Mouse (Mus musculus) thymus, adult 2 months (tissue): ENCODE measurements around the gene Spats2l. TPM values are rescaled to one million over a fixed set of nuclear protein-coding genes. Genes with fewer than 3 reads are reported as not detected.
A peak's percentile ranks its signal among the peaks of the same experiment; 100 is the strongest.

Experiments
- DNase-seq: peaks from one replicate; pipeline ENCODE4 v3.0.0; 2021
- H3K27ac ChIP-seq: fragments of 200-500 bp; 2 replicates; pipeline ENCODE4 v1.5.1; 2012; ENCODE audit warnings: low read length, control low read depth; ENCODE audit not compliant: control insufficient read depth, insufficient read depth
- H3K27me3 ChIP-seq: fragments of 200-500 bp; 2 replicates; pipeline ENCODE4 v1.6.1; 2012; ENCODE audit warnings: mild to moderate bottlenecking, low read length, moderate library complexity, mixed read lengths; ENCODE audit not compliant: control insufficient read depth, insufficient read depth
- H3K36me3 ChIP-seq: fragments of 200-500 bp; 2 replicates; pipeline ENCODE4 v1.6.1; 2012; ENCODE audit warnings: mild to moderate bottlenecking, low read length, moderate library complexity; ENCODE audit not compliant: control insufficient read depth, insufficient read depth
- H3K4me1 ChIP-seq: fragments of 200-500 bp; replicated peaks from 2 replicates; pipeline ENCODE4 v1.6.1; 2012; ENCODE audit warnings: low read length; ENCODE audit not compliant: control insufficient read depth, insufficient read depth
- H3K4me3 ChIP-seq: fragments of 200-500 bp; 2 replicates; pipeline ENCODE4 v1.5.1; 2012; ENCODE audit warnings: mild to moderate bottlenecking, low read length, control low read depth, moderate library complexity; ENCODE audit not compliant: control insufficient read depth, insufficient read depth
- CTCF ChIP-seq: fragments of 200-500 bp; IDR thresholded peaks from 2 replicates; pipeline ENCODE4 v1.5.1; 2012; ENCODE audit warnings: mild to moderate bottlenecking, control low read depth, low read length, moderate library complexity, borderline replicate concordance; ENCODE audit not compliant: control insufficient read depth, poor library complexity, insufficient read depth; ENCODE audit errors: extremely low read depth
- POLR2A ChIP-seq: fragments of 200-500 bp; IDR thresholded peaks from 2 replicates; pipeline ENCODE4 v1.6.1; 2012; ENCODE audit warnings: mild to moderate bottlenecking, low read length, control low read depth, moderate library complexity; ENCODE audit not compliant: control insufficient read depth, poor library complexity, insufficient read depth; ENCODE audit errors: extremely low read depth
- WGBS: fragments of 180-500 bp; shearing (Covaris S2); methylation state at CpG from one replicate; pipeline ENCODE4 v1.1.7; 2018; 5-methylcytosine and 5-hydroxymethylcytosine counted together
- polyA plus RNA-seq: library from polyadenylated mRNA; depleted of rRNA; stranded (reverse); fragments of >200 nt; gene quantifications from 2 replicates; pipeline ENCODE4 v1.2.3, GENCODE M21; 2012

Spats2l gene
- polyA plus RNA-seq, 1 experiment: 6.1 TPM

DNA sequence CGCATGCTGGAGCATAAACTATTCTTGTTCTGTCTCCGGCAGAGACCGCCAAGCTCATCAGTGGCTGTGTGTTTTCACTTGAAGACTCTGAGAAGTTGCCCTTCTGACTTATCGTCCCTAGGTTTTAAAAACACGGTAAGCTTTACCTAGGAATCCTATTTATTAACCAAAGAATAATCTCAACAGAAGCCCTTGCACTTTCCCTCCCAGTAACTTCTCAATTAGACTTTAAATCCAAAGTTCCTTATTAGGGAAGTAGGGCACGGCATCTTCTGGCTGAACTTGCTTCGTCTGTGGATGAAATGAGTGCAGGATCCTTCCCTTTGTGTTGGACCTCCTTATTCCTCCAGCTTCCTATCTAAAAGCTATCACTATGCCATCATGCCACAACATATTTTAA is 7.6 kb upstream of the Spats2l start:
- TF ChIP-seq CTCF (no peak), POLR2A (no peak)
- DNase-seq: no peak
- Histone ChIP-seq H3K27me3 (no peaks in the 10 kb centered on the region; the same call in 1 of the 2 replicates), H3K4me1 (no peaks in the 10 kb centered on the region), H3K27ac (no peak overlapping the region), H3K36me3 (no peaks in the 10 kb centered on the region), H3K4me3 (no peak overlapping the region)
- 94% methylated on average over 7 of the region's 7 CpGs for WGBS

- peaks cover 11% of the 10 kb centered on the region; the same call in 1 of the 2 replicates for H3K27me3 ChIP-seq
- H3K4me1 ChIP-seq: peaks cover 8% of the 10 kb centered on the region
- H3K36me3 ChIP-seq: no peaks in the 10 kb centered on the region
- no peak for TF ChIP-seq CTCF
- TF ChIP-seq POLR2A: no peak
- H3K27ac ChIP-seq: no peak overlapping the region
- no peak for DNase-seq
- WGBS: 92% methylated on average over 5 of the region's 5 CpGs
- H3K4me3 ChIP-seq: no peak overlapping the region
These were observed 636 bp upstream of the Spats2l start for GRCm38 (mm10) chr1:57773326-57773725.

DNA sequence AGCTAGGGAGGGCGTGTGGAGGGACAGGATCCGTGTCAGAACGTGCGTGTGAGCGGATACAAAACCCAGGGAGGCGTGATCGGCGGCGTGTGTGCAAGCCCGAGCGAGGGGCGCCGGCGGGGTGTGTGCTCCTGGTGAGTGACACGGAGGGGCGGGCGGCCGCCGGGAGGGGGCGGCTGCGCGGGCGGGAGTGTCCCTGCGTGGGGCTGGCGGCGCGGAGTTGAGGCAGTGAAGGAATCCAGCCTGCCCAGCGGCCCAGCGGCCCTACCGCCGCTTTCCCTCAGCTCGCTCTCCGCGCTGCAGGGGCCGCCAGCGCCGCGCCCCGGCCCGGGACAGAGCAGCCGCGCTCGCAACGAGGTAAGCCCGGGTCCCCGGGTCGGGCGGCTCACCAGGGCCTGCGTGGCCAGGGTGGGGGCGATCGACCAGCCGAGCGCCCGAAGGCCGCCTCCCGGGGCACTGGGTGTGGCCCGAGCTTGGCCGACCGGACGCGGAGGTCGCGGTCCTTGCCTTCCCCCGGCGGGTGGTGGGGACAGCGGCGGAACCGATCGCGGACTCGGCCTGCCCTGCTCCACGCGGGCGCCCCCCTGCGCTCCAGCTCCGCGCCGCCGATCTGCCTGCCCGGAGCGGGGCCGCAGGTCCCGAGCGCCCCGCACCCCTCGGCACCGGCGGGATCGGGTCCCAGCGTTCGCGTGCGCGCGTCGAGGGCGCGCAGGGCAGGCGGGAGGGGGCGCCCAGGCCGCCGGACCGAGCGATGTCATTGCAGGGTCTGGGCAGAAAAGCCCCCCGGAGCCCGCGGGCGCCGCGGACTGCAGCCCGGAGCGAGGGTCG is 920 bp downstream of the Spats2l start:
- Histone ChIP-seq H3K27ac (no peak overlapping the region), H3K4me1 (peaks cover 8% of the 10 kb centered on the region), H3K4me3 (peak overlapping the region; percentile 69), H3K27me3 (peaks cover 11% of the 10 kb centered on the region; the same call in 1 of the 2 replicates), H3K36me3 (no peaks in the 10 kb centered on the region)
- WGBS: under 1% methylated on average over 109 of the region's 113 CpGs
- DNase-seq: peak; percentile 74
- peak; percentile 34; the same call in 1 of the 2 replicates for TF ChIP-seq POLR2A
- 0 out of 2 replicates have a peak, but pooled peaks have one; percentile 37 for TF ChIP-seq CTCF

DNA sequence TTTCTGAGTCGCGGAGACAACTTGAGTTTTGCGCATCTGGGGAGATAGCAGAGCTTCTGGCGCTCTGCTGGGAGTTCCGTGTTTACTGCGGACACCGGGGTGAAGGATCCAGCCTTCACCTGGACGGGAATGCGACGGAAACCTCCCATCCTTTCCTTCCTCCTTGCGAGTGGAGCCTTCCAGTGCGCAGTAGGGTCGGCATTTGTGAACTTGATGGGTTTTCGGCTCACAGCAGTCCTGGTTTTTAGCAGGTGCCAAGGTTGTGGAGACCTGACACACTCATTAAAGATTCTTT is 1.5 kb downstream of the Spats2l start:
- Histone ChIP-seq H3K4me1 (peaks cover 8% of the 10 kb centered on the region), H3K27ac (peak overlapping the region; percentile 29; the same call in 1 of the 2 replicates), H3K27me3 (peaks cover 11% of the 10 kb centered on the region; the same call in 1 of the 2 replicates), H3K4me3 (peak overlapping the region; percentile 69), H3K36me3 (no peaks in the 10 kb centered on the region)
- WGBS: 2% methylated on average over 14 of the region's 14 CpGs
- no peak for DNase-seq
- TF ChIP-seq POLR2A (no peak), CTCF (no peak)

DNA sequence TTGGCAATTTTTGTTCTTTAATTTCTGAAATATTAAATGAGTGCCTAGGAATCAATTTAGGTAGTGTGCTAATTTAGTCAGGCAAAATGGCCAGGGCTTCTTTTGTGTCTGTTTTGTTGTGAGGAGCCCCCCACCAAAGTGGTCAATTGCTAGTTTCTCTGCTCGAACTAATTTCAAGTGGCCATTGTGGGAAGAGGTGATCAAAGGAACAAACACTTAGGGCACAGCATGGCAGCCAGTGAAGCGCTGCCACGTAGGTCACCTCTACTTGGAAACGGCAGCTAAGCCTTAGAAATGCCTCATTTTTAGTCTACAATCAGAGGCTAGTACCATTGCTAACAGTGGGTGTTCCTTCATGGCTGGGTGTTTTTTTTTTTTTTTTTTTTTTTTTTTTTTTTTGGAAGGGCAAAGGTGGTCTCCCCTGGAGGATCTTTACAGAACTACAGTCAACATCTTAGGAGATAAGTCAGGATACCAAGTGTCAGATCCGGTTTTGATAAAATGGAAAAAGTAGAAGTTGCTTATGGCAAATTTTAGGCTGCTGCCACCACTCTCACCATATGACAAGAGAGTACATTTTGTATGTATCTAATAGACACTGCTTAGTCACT is 2.8 kb downstream of the Spats2l start:
- TF ChIP-seq POLR2A (no peak), CTCF (no peak)
- Histone ChIP-seq H3K4me1 (peaks cover 8% of the 10 kb centered on the region), H3K27me3 (peaks cover 11% of the 10 kb centered on the region; the same call in 1 of the 2 replicates), H3K27ac (no peak overlapping the region), H3K4me3 (no peak overlapping the region), H3K36me3 (no peaks in the 10 kb centered on the region)
- 70% methylated on average over 5 of the region's 5 CpGs for WGBS
- DNase-seq: no peak

DNA sequence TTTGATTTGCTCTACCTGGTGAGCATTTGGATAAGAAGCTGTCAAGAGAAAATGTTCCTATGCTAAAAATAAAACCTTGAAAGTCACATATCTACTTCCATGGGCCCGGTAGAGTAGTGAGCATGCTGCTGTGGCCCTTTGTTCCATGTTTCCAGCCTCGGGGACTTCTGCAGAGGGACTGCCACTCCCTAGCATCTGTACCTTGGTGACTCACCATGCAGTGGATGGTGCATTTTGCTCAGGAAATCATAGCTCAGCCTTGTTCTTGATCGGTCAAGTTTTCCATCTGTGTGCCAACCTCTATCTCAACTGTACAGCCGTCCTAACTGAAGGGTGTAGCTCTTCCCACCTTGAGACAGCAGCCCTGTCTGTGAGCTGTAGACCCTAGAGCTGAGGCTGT is 10.3 kb downstream of the Spats2l start:
- Histone ChIP-seq H3K36me3 (no peaks in the 10 kb centered on the region), H3K27me3 (no peaks in the 10 kb centered on the region), H3K27ac (no peak overlapping the region), H3K4me1 (no peaks in the 10 kb centered on the region), H3K4me3 (no peak overlapping the region)
- DNase-seq: no peak
- TF ChIP-seq POLR2A (no peak), CTCF (no peak)
- 80% methylated on average over 4 of the region's 4 CpGs for WGBS

DNA sequence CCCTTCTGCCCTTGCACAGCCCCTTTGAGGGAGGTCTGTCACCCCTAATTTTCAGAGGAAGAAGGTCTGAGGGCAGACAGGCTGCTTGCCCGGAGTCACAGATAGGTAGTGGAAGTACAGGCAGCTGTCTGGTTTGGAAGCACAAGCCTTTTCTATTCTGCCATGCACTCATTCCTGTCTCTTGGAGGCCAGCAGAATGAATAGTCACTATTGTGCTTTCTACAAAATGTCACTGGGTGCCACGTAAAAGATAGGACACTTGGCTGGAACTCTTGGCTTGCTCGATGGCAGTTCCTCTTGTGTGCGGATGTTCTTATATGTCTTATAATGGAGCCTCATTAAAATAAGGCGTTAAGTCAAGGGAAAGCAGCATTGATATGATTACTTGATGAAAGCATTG is 15.9 kb downstream of the Spats2l start:
- no peak for TF ChIP-seq CTCF
- no peak for TF ChIP-seq POLR2A
- WGBS: 96% methylated on average over 5 of the region's 5 CpGs
- H3K27me3 ChIP-seq: no peaks in the 10 kb centered on the region
- H3K27ac ChIP-seq: no peak overlapping the region
- H3K4me3 ChIP-seq: no peak overlapping the region
- H3K4me1 ChIP-seq: no peaks in the 10 kb centered on the region
- DNase-seq: no peak
- H3K36me3 ChIP-seq: no peaks in the 10 kb centered on the region
